Mouse (Mus musculus) olfactory bulb, adult 2 months (tissue): ENCODE results near the gene Efnb3.

ENCODE experiments used
- CTCF ChIP-seq: fragments of 200-500 bp; IDR thresholded peaks from 2 replicates; pipeline ENCODE4 v1.5.1; 2012; ENCODE audit warnings: low read depth, mild to moderate bottlenecking, low read length, moderate library complexity; ENCODE audit not compliant: insufficient read depth
- POLR2A ChIP-seq: fragments of 200-500 bp; IDR thresholded peaks from 2 replicates; pipeline ENCODE4 v1.6.1; 2012; ENCODE audit warnings: mild to moderate bottlenecking, low read depth, low read length, moderate library complexity; ENCODE audit not compliant: insufficient read depth

GRCm38 (mm10) chr11:69552622-69553340, 7.2 kb downstream of the Efnb3 start:
- TF ChIP-seq CTCF (no peak), POLR2A (no peak)
